Mouse (Mus musculus) layer of hippocampus, adult 18-20 months (tissue): ENCODE measurements around the gene P3h2. TPM values are rescaled to one million over a fixed set of nuclear protein-coding genes. Genes with fewer than 3 reads are reported as not detected.

Experiments
- DNase-seq, 2 experiments: peaks; one replicate each; pipeline ENCODE4 v3.0.0; 2022; ENCODE audit warnings: low spot score in 2 of 2
- total RNA-seq, 2 experiments: library from RNA; stranded (reverse); gene quantifications; 2 replicates each; pipeline ENCODE4 v1.2.3; 2021

P3h2 gene
- total RNA-seq, 2 experiments from 2014 or later = 3.0 to 4.0 TPM

DNA sequence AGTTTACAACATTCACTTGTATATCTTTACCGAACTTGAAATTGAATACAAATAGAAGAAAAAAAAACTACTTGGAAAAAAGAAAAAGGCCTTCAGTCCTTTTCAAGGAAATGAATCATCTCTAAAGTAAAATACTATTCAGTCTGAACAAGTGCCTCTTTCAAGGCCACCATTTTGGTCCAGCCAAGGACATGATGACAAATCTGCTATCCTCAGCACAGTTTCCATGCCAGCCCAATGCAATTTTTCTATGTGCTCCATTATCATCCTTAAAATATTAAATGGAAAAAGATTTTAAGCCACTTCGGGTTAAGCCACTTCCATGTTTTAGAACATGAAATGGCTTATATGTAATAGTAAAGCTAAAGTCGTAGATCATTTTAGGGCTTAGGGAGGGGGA, 35.2 kb downstream of the P3h2 start:
- DNase-seq = no peak

DNA sequence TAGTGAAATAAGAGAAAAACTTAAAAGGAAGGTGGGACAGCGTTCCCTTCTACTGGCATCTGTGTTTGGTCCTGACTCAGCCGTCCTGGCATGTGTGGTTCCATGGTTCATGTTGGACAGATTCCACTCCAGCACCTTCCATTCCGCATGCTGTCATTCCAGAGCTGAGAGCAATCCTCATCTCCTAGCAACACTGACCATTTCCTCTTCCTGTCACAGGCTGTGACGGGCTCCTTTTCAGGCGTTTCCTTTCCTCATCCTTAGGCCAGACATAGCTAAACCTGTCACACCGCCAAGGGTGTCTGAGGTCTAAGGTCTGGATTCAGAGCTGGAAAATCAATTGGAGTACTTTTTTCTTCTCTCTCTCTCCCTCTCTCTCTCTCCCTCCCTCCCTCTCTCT, 40.5 kb downstream of the P3h2 start:
- DNase-seq = no peak

DNA sequence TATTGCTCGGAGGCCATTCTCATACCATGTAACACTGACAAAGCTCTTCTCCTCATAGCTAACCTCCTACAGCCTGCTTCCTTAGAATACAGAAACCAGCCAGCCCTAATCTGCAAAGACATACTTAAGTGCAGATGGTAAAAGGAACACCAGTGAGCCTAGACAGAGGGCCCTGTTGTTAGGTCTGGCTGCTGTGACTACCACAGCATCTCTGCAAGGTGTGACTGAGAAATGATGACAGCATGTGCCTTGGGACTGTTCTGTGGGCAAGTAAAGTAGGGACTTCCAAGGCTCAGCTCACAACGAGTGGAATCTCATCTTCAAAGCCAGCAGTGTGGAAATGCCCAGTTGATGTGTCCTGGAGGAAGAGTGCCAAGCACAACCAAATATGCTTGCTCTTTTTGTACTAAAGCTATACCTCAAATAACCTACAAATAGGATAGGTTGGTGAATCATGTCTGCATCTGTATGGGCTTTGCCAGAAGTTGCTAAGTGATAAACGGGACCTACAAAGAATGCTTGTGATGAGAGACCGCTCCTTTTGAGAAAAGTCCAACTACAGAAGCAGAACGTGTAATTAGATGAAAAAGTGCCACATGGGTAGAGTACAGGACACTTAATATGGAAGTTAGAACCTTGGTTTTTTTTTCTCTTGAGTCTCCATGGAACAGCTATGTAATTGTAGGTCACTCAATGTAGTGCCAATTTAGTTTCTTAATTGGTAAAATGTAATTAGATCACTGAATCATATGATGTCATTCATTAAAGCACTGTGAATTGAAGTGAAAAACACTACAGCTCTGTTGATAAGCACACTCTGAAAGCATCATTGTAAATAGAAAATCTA, 45.1 kb downstream of the P3h2 start:
- DNase-seq = no peak

DNA sequence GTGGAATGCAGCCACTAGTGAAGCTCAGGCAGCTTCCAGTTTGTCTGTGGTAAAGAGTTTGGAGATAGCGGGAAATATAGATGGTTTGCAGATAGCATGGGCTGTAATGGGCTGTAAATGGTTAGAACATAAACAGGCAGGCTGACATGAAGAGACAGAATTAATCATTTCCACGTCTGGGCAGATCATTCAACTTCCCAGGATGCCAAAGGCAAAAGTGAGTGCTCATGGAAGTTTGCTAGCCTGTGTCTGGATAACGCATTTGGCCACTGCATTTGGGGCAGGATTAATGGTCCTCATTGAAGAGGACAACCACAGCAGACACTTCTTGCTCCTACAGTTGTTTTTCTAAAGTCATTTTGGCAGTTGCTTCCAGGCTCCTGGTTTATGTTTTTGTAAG, 52.0 kb downstream of the P3h2 start:
- no peak for DNase-seq

DNA sequence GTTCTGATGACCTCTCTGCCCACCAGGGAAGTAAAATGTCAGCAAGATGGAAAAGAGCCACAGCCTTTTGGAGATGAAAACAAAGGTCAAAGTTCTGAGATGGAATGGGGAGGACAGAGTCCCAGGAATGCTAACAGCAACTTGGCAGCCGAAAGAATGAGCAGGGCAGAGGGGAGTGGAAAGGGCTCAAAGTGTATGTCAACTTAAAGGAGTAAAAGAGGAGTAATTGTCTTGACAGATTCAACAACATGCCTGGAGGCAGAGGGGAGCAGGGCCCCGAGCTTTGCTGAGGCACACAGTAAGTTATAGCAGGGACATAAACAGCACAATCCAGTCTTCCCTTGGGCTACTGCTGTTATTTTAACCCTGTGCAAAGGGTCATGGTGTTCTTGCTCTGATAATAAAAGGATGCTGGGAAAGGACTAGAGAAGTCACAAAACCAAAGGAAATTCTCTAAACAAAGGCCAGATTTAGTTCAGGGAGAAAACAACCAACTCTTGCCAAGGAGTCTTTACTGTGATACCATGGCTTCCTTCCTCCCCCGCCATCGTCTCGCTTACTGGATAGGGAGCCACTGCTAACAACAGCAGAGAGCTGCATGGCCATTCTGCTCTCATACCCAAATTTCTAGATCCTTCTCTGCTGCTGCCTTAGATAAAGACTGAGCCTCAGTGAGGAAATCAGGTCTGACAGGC, 56.0 kb downstream of the P3h2 start:
- DNase-seq = no peak

DNA sequence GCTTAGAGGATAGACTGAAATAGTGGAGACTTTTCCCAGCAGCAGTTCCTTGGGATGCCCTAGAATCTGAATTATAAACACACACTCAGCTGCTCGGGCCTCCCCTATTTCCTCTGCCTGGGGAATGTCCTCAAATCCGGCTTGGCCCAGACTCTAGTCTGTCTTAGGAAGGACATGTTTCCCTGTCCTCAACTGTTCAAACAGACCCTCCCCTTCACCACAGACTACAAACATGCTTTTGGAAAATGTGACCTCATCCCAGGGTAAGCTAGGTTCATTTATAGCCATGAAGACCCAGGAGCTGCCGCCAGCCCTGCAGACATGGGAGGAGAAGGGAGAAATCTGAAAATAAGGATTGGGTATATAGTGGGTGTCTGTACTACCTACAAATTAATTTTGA, 57.7 kb downstream of the P3h2 start:
- no peak for DNase-seq

DNA sequence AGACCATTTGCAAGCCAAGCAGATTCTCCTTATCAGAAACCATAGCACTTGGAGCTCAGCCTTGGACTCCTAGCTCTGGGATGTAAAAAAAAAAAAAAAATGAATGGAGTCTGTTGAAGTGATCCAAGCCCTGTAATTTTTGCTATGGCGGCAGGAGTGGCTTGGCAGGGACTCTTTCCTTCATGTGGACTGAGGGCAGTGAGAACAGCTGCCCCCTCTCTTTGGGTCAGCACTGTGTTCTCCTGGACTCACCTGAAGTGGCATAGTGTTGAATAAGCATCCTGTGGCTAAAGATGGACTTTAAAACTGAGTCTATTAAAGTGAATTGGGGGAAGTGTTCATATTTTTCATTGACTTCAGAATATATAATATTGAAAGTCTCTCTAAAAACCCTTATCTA, 58.2 kb downstream of the P3h2 start:
- DNase-seq = no peak

DNA sequence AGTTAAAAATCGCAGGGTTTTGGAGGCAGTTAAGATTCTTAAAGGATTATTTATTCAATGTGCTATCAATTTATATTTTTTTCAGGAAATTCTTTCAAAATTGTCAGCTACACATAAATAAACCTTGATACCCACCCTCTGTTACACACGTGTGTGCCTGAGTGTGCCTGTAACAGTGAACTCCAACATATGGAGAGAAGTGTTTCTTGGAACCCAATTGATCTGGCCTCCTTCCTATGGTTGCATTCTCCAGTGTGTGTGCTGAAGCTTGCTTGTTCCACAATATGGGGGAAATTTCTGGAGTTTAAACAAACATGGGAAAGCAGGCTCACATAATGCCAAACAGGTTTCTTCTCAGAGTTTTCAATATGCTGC, 63.7 kb downstream of the P3h2 start:
- no peak for DNase-seq

DNA sequence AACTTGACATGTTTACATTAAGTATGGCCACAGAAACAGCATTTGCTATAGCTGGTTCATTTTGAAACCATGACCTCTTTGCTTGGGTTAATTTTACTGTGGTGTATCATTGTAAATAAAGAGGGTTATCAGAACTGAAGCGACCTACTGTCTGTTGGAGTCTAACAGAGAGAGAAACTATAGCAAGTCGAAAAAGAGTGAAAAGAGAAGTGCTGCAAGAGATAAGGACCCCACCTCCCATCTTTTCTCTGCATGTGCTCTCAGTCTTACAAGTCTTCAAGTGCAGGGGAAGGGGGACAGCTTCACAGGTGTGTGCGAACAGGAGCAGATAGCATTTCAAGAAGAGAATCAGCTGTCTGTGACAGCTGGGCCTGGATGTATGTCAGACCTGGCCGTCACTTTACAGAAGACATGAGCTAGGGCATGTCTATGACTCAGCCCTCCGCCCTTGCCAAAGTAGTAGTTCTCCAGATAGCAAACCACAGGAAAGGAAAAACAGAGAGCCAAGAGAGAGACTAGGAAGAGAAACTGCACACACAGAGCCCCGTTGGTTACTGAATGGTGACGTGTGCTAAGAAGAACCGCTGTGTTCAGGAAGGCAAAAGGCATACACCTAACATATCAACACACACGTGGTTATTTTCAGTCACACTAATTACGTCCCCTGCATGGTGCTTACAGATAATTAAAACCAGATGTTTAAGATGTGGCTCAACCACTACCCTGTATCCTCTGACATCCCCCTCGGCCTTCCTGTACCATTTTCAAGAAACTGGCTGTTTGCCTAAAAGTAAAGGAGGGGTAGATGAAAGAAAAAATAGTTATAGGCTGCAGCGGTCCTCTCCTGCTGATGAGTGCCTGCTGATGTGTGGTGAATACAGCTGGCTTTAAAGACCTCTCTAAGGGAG, 64.3 kb downstream of the P3h2 start:
- DNase-seq = no peak

DNA sequence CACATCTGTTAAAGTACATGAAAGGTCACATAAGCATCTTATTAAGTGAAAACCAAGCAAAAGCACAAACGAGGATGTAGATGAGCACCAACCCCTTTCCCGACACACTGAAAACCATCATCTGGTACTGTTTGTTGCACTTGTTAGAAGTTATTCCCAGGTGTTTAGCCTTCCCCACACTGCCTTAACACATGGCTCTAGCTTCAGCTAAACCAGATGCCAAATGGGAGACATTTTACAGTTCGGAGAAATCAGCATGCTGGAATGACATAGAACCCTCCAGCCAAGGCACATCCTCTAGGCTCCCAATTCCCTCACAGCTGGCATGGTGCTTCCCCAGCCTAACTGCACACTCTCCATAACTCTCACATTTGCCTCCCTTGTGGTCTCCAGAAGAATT, 66.3 kb downstream of the P3h2 start:
- no peak for DNase-seq

DNA sequence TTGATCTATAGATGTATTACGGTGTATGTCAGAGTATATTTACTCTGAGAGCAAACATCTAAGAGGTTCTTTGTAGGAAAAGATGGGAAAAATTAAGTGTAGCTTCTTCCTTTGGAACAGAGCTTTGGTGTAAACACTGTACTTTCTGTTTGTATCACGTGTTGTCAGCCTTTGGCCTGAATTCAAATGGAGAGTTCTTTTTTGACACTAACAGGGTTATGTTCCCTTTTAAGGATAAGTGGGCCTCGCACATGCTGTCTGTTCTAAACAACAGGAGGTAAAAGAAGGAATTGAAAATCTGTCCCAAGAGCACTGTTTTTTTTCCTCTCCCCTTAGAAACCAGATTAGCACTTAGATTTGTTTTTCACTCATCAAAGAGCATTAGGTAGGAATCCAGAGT, 70.1 kb downstream of the P3h2 start:
- DNase-seq = peak in 1 of 2 experiments; percentile 20

DNA sequence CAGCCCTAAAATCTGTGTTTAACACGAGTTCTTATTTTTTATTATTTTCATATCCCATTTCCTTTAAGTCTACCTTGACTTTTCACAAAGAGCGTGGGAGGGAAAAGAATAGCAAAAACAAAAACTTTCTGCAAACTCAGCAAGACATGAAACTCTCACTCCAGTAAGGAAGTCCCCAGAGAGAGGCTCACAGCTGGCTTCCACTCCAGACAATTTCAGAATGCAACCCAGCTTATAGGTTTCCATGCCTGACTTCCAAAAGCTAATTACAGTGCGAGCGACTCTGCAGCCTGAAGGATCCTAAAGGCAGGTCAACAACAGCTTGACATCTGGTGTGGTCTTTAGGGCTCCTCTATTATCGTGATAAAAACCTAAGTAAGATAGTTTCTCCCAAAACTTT, 70.5 kb downstream of the P3h2 start:
- DNase-seq = no peak

DNA sequence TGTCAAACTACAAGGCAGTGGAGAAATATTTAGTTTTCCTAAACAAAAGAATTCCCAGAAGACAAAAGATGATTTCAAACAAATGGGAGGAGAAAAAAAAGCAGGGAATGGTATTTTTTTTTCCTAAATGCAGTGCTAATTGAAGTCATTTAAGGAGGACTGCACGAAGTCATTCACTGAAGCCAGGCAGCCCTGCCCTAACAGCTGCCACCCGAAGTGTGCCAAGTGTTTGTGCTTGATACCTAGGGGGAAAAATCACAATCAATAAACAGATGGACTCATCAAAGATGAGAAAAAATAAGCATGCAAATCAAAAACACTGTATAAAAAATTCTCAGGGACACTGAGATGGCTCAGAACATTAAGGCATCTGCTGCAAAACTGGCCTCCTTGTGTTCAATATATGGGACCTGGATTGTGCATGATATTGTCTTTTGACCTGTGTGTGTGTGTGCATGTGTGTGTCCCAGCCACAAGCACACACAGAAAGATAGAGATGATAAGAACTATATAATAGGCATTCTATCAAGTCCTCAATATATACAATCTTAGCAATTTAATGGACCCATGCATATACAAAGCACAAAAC, 76.1 kb downstream of the P3h2 start:
- peak in 1 of 2 experiments; percentile 4 for DNase-seq

DNA sequence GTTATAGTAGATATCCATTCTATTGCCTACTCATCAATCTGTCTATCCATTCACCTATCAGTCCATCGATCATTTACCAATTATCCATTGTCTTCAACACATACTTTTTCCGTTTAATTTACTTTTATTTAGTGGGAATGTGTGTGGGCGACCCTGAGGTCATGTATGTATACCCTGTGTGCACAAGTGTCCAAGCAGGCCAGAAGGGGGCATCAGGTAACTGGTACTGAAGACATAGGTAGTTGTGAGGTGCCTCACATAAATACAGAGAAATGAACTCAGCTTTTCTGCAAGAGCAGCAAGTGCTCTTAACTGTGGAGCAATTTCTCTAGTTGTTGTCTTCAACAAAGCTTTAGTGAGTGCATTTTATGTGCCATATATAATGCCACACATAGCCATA, 79.2 kb downstream of the P3h2 start:
- no peak for DNase-seq

DNA sequence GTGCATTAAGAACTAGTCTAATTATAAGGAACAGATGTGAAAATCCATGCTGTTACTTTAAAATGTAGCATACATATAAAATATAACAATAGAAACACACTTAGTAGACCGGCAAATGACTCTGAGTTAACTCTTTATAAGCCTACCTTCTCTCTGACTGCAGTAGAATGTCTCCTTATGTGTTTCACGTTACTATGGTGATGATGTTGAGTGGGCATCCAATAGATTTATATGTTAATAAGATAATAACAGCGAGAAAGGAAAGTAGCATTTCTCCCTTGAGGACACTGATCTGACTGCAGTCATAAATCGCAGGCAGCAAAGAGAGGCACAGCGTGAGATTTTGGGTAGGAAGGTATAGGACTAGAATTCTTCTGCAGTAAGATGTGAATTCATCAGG, 81.0 kb downstream of the P3h2 start:
- DNase-seq = no peak

DNA sequence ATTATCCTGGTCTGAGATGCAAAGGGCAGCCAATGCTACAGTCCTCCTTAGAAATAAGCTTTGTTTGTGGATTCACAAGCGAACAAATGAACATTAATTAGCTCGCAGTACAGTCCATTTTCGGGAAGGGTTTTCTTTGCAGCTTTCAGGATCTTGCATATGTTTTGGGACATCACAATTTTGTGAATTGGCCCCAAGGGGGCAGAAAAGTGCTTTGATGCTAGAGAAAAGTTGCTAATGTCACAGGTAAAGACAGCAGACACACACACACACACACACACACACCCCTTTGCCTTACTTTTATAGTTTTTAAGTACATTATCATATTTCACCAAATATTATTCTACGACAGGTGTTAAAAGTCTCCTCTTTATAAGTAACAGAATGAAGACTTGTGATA, 82.2 kb downstream of the P3h2 start:
- no peak for DNase-seq

DNA sequence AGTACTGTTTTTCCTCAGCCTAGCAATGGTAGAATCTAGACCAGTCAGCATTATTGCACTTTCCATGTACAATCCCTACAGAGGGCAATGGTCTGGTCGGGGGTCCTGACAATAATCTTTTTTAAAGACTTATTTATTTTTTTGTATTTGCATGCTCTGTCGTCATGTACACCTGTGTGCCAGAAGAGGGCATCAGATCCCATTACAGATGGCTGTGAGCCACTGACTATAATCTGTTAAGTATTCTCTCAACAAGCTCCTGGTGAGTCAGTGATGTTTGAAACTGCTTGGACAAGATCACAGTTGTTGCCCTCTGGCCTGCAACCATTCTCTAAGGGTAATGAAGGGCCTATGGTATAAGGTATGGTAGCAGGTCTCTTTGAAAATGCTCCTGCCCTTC, 83.8 kb downstream of the P3h2 start:
- DNase-seq = no peak

DNA sequence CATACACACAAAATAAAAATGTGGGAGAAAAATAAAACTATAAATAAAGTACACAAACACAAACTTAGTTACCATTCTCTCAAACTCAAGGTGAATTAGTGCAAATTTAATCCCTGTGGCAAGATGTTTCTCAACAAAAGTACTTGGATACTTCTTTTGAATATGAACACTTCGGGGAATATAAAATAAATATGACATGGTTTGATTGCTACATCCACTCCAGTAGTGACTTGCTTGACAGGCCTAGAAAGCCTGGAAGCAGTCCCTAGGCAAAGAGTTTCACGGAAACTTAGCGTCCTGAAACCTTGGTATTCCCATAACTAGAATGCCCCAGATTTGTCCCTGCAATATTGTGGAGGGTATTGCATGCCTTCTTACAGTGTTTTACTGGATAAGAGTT, 99.8 kb downstream of the P3h2 start:
- no peak for DNase-seq

DNA sequence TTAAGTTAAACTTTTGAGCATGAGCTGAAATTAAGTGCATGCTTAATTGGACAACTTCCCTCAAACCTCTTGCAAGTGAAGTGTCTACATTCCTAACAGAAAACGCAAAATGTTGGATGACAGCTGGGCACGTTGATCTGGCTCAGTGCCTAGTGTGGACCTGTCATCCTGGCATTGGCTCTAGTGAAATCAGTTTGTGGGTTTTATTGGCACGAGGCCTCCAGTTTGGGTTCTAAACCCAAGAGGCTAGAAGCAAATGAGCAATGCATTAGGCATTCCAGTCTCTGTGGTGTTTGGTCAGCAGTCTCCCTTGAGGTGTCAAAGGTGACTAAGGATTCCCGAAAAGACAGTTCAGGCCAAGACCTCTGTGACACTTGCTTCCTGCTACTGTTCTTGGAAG, 102.3 kb downstream of the P3h2 start:
- no peak for DNase-seq

DNA sequence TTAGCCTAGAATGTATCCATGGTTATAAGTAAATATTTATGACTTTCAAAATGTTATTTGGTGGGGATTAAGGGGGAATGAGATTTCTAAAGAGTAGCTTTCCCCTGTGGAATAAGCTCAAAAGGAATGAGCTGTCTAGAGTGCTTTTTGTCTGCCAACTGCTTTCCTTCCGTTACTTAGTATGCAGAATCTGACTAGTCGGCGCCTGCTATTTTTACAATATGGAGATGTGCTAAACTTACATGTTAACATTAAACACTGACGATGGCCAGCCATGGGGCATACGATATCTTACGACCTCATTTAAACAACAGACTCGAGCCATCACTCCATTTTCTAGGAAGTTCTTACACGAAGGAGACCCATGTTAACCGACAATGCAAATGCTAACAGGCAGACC, 102.7 kb downstream of the P3h2 start:
- DNase-seq = no peak

DNA sequence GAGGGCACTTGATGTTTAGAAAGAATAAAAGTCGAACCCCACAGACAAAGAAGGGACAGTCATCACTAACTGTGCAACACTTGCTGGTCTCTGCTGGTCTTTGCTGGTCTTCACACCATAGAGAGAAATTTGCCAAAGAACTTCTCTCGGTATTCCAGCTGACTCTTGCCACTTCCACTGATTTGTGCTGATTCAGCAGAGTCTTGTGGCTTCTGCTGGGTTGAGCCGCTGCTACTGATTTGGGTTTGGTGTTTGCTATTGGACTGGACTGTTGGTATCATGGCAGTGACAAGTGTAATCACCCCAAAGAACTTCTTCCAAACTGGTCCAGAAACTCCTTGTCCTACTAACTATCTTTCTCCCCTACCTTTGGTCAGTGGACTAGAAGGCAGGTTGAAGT, 111.0 kb downstream of the P3h2 start:
- no peak for DNase-seq

DNA sequence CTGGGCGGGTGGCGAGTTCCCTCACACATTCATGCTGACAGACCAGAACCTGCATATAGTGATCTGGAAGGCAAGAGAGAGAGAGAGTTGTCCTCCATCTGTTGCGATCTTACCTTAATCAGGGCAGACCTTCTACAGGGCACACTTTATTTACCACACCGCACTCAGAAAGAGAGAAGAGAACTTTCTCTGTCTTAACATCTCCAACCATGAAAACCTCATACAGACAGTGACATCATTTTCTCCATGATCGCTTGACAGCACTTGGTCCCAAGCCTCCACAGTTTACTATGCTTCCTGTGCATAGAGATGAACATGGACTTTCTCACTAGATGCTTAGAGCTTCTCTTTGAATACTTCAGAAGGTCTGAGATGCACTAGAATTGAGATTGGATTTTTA, 118.4 kb downstream of the P3h2 start:
- DNase-seq = no peak
